In the genomic region with DNA sequence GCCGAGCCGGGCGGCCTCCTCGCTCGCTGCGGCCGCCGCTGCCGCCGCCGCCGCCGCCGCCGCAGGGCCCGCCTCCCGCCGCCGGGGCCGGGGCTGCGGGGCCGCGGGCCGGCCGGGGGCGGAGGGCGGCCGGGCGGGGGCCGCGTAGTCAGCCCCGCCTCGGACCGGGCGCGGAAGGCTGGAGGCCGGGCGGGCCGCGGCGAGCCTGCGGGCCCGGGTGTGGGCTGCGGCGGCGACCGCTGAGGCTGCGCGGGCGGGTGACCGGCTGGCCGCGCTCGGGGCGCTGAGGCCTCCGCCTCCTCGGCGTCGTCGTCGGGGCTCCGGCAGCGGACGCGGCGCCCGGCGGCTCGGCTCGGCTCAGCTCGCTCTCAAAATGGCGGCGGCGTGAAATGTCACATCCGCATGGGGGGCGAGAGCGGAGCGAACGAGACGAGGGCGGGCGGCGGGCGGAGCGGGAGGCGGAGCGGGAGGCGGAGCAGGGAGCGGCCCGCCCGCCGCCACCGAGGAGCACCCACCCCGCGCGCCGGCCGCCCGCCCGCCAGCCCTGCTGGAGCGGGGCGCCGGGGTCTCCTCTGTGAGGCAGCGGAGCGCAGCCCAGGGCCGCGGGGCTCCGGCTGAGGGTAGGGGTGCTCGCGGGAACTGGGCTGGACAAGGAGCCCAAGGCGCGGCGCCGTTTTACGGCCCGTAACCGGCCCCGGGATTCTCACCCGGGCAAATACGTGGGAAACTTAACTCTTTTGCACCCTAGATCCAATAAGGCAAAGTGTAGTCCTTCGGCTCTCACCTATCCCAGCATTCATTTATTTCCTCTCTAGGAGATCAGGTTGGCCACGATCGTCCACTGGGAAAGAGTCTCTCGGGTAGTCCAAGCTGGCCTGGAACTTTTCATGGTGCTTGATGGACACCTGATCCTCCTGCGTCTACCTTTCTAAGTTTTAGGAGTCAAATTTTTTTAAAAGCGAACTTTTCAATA, we compare ENCODE assay signal across 8 mouse cellular contexts. TPM values are rescaled to one million over a fixed set of nuclear protein-coding genes. Genes with fewer than 3 reads are reported as not detected.
DNase-seq lines count a peak whose midpoint lies in the region; ATAC-seq and TF ChIP-seq lines count a peak whose summit lies in the region.

No protein-coding gene starts in this region.

- WGBS in bone marrow, adult 2 months, result 11% methylated on average over 126 of the region's 126 CpGs
- whole genome bisulfite sequencing in embryonic facial prominence, embryonic 14.5 days, result 6% methylated on average over 22 of the region's 126 CpGs
- 1% methylated on average over 77 of the region's 126 CpGs for WGBS in limb, embryonic 15.5 days
- 3% methylated on average over 52 of the region's 126 CpGs for WGBS in midbrain, postnatal 0 days

- peak; percentile 72; the same call in 1 of the 2 replicates for TF ChIP-seq POLR2A in bone marrow, adult 2 months (IDR thresholded peaks at IDR 0.05; ENCODE audit: borderline replicate concordance, control insufficient read depth, low read depth, low read length)

- peak overlapping the region; percentile 64 for H3K4me3 ChIP-seq in bone marrow, adult 2 months (replicated peaks; ENCODE audit: control insufficient read depth, low read depth, low read length)
- peak overlapping the region; percentile 98 for H3K4me3 ChIP-seq in embryonic facial prominence, embryonic 14.5 days (ENCODE audit: low read depth, low read length)
- H3K4me3 ChIP-seq in limb, embryonic 15.5 days, result peak overlapping the region; percentile 97
- H3K4me3 ChIP-seq in midbrain, postnatal 0 days (ENCODE audit: low read depth, low read length), result peak overlapping the region; percentile 96

- peak overlapping the region; percentile 94 for H3K9ac ChIP-seq in embryonic facial prominence, embryonic 14.5 days (ENCODE audit: low read depth, low read length)
- peak overlapping the region; percentile 92 for H3K9ac ChIP-seq in limb, embryonic 15.5 days
- H3K9ac ChIP-seq in midbrain, postnatal 0 days (replicated peaks; ENCODE audit: low read length, poor library complexity, severe bottlenecking), result peak overlapping the region; percentile 95

- no peaks in the 10 kb centered on the region; the same call in 1 of the 2 replicates for H3K9me3 ChIP-seq in embryonic facial prominence, embryonic 14.5 days (ENCODE audit: control insufficient read depth, low read length)
- no peaks in the 10 kb centered on the region for H3K9me3 ChIP-seq in limb, embryonic 15.5 days
- no peaks in the 10 kb centered on the region for H3K9me3 ChIP-seq in midbrain, postnatal 0 days (ENCODE audit: low read length)

- peak; percentile 96 for ATAC-seq in embryonic facial prominence, embryonic 14.5 days (ENCODE audit: low read depth)
- ATAC-seq in limb, embryonic 15.5 days (ENCODE audit: insufficient number of reproducible peaks, low FRiP score, low TSS enrichment, low read depth), result peak; percentile 89
- peak; percentile 92 for ATAC-seq in midbrain, postnatal 0 days (ENCODE audit: low FRiP score)

- H3K4me2 ChIP-seq in embryonic facial prominence, embryonic 14.5 days (ENCODE audit: low read depth, low read length), result peak overlapping the region; percentile 71
- H3K4me2 ChIP-seq in limb, embryonic 15.5 days, result peak overlapping the region; percentile 70
- H3K4me2 ChIP-seq in midbrain, postnatal 0 days (ENCODE audit: low read depth, low read length, poor library complexity, severe bottlenecking), result peak overlapping the region; percentile 91

- no peaks in the 10 kb centered on the region for H3K36me3 ChIP-seq in embryonic facial prominence, embryonic 14.5 days (ENCODE audit: control insufficient read depth, insufficient read depth, low read length)
- no peaks in the 10 kb centered on the region for H3K36me3 ChIP-seq in limb, embryonic 15.5 days
- H3K36me3 ChIP-seq in midbrain, postnatal 0 days (ENCODE audit: insufficient read depth, low read length), result no peaks in the 10 kb centered on the region

- TF ChIP-seq CTCF in bone marrow, adult 2 months (IDR thresholded peaks at IDR 0.05; ENCODE audit: control insufficient read depth, insufficient read depth, low read length), result no peak
- no peak for TF ChIP-seq CTCF in midbrain, postnatal 0 days (IDR thresholded peaks at IDR 0.05)

- H3K27ac ChIP-seq in bone marrow, adult 2 months (ENCODE audit: control insufficient read depth, insufficient read depth, low read depth, low read length, poor library complexity), result peak overlapping the region; percentile 99
- peak overlapping the region; percentile 95 for H3K27ac ChIP-seq in embryonic facial prominence, embryonic 14.5 days (replicated peaks; ENCODE audit: low read depth, low read length)
- H3K27ac ChIP-seq in limb, embryonic 15.5 days, result peak overlapping the region; percentile 96
- peak overlapping the region; percentile 99 for H3K27ac ChIP-seq in midbrain, postnatal 0 days (ENCODE audit: low read depth, low read length)

- DNase-seq in 3T3-L1 (ENCODE audit: low read depth, low spot score), result peak; percentile 77
- peak; percentile 96 for DNase-seq in embryonic facial prominence, embryonic 14.5 days (ENCODE audit: low spot score)
- peak; percentile 85 to 86 for DNase-seq in heart, adult 9 months (ENCODE audit: low spot score in 2 of 2)
- peak; percentile 88 for DNase-seq in kidney, adult 9 months
- DNase-seq in midbrain, postnatal 0 days (ENCODE audit: low spot score), result peak; percentile 92
- peak; percentile 91 to 95 for DNase-seq in spleen, postnatal 10 days (ENCODE audit: low spot score in 2 of 2)

- H3K4me1 ChIP-seq in bone marrow, adult 2 months (ENCODE audit: control insufficient read depth, insufficient read depth, low read length), result peaks cover 7% of the 10 kb centered on the region
- peaks cover 23% of the 10 kb centered on the region for H3K4me1 ChIP-seq in embryonic facial prominence, embryonic 14.5 days (ENCODE audit: control insufficient read depth, insufficient read depth, low read length)
- peaks cover 29% of the 10 kb centered on the region for H3K4me1 ChIP-seq in limb, embryonic 15.5 days
- H3K4me1 ChIP-seq in midbrain, postnatal 0 days (ENCODE audit: insufficient read depth, low read length), result peaks cover 21% of the 10 kb centered on the region

- no peaks in the 10 kb centered on the region for H3K27me3 ChIP-seq in embryonic facial prominence, embryonic 14.5 days (replicated peaks; ENCODE audit: control insufficient read depth, insufficient read depth, low read length)
- no peaks in the 10 kb centered on the region for H3K27me3 ChIP-seq in limb, embryonic 15.5 days
- H3K27me3 ChIP-seq in midbrain, postnatal 0 days (ENCODE audit: insufficient read depth, low read length), result no peaks in the 10 kb centered on the region

RNA-seq across cellular contexts. Expression of gene Usp7, which starts 53.3 kb away (rescaled TPM):
- 136 TPM in 2 replicates for polyA plus RNA-seq in bone marrow, adult 2 months (2011; ENCODE audit: insufficient read depth, insufficient read length, low replicate concordance, missing spikeins)
- polyA plus RNA-seq in embryonic facial prominence, embryonic 14.5 days (2014; fragmentation: Nextera tagmentation; extraction: Ambion mirVana), result 35.7 and 39.2 TPM in 2 replicates
- 27.8 and 28.9 TPM in 2 replicates for polyA plus RNA-seq in limb, embryonic 15.5 days (2015; fragmentation: Nextera tagmentation; extraction: Ambion mirVana)
- 116 and 129 TPM in 2 replicates for total RNA-seq in midbrain, postnatal 0 days (2014; rRNA removed)
- polyA plus RNA-seq in midbrain, postnatal 0 days (2015; fragmentation: Nextera tagmentation; extraction: Ambion mirVana), result 17.0 and 21.8 TPM in 2 replicates

RNA-seq across cellular contexts. Expression of gene Gm5767, which starts 58.3 kb away (rescaled TPM):
- polyA plus RNA-seq in bone marrow, adult 2 months (2011; ENCODE audit: insufficient read depth, insufficient read length, low replicate concordance, missing spikeins), result not detected in 2 replicates
- not detected in 2 replicates for polyA plus RNA-seq in embryonic facial prominence, embryonic 14.5 days (2014; fragmentation: Nextera tagmentation; extraction: Ambion mirVana)
- 0.32 TPM in 1 of 2 replicates, not detected in the other for polyA plus RNA-seq in limb, embryonic 15.5 days (2015; fragmentation: Nextera tagmentation; extraction: Ambion mirVana)
- total RNA-seq in midbrain, postnatal 0 days (2014; rRNA removed), result not detected in 2 replicates
- not detected in 2 replicates for polyA plus RNA-seq in midbrain, postnatal 0 days (2015; fragmentation: Nextera tagmentation; extraction: Ambion mirVana)

Comparison
In these comparisons a context has a peak if more than half of its experiments do, and no peak if none do; other contexts are left out.
1. Peak in every context shown above with its lines: DNase-seq, ATAC-seq, H3K4me3 ChIP-seq and H3K27ac ChIP-seq.